Mouse (Mus musculus) myocyte (in vitro differentiated cells): Measurements from ENCODE around the gene Alad. TPM values are rescaled to one million over a fixed set of nuclear protein-coding genes. Genes with fewer than 3 reads are reported as not detected.
"Not testable (repeated sequence)": the region's sequence is repeated elsewhere in the genome, so short reads cannot be mapped to it uniquely, and the experiment has no call there.

ENCODE experiments used
- H3K27me3 ChIP-seq: one replicate; pipeline ENCODE4 v1.6.1; 2011; ENCODE audit not compliant: control insufficient read depth, insufficient read depth, insufficient read length
- H3K36me3 ChIP-seq: one replicate; pipeline ENCODE4 v1.6.1; 2011; ENCODE audit not compliant: control insufficient read depth, insufficient read depth
- H3K4me2 ChIP-seq: one replicate; pipeline ENCODE4 v1.6.1; 2011; ENCODE audit warnings: low read depth, control low read depth
- H3K4me3 ChIP-seq: one replicate; pipeline ENCODE4 v1.5.1; 2011; ENCODE audit warnings: mild to moderate bottlenecking, control low read depth, moderate library complexity
- H3K79me2 ChIP-seq: one replicate; pipeline ENCODE4 v1.6.1; 2011; ENCODE audit not compliant: control insufficient read depth, insufficient read depth
- H3ac ChIP-seq: one replicate; pipeline ENCODE4 v1.6.1; 2011; ENCODE audit not compliant: control insufficient read depth, insufficient read length
- CEBPB ChIP-seq: IDR thresholded peaks from 2 replicates; pipeline ENCODE4 v1.6.1; 2011; ENCODE audit warnings: mild to moderate bottlenecking, moderate library complexity; ENCODE audit not compliant: poor library complexity, insufficient read depth, severe bottlenecking
- E2F4 ChIP-seq: IDR thresholded peaks from one replicate; pipeline ENCODE4 v1.6.1; 2011; ENCODE audit warnings: mild to moderate bottlenecking, control low read depth, moderate library complexity; ENCODE audit not compliant: insufficient read depth
- MAX ChIP-seq: IDR thresholded peaks from one replicate; pipeline ENCODE4 v1.6.1; 2011; ENCODE audit warnings: low read depth, mild to moderate bottlenecking, control low read depth
- MYOD1 ChIP-seq, 3 experiments: IDR thresholded peaks; one replicate each; pipeline ENCODE4 v1.6.1; 2011; ENCODE audit warnings: control low read depth in 2 of 3, low read depth in 2 of 3, mild to moderate bottlenecking in 2 of 3, moderate library complexity in 1 of 3; ENCODE audit not compliant: insufficient read length in 2 of 3, control insufficient read depth in 1 of 3
- MYOG ChIP-seq, 3 experiments: IDR thresholded peaks; one replicate each; pipeline ENCODE4 v1.6.1; 2011; ENCODE audit warnings: control low read depth in 2 of 3, low read depth in 2 of 3, mild to moderate bottlenecking in 2 of 3; ENCODE audit not compliant: insufficient read length in 2 of 3, control insufficient read depth in 1 of 3, insufficient read depth in 1 of 3
- POLR2A ChIP-seq: IDR thresholded peaks from one replicate; pipeline ENCODE4 v1.6.1; 2011; ENCODE audit warnings: low read depth, mild to moderate bottlenecking, control low read depth, moderate library complexity; ENCODE audit not compliant: insufficient read length
- POLR2AphosphoS2 ChIP-seq: IDR thresholded peaks from one replicate; pipeline ENCODE4 v1.6.1; 2011; ENCODE audit warnings: low read depth, control low read depth; ENCODE audit not compliant: insufficient read length
- REST ChIP-seq: IDR thresholded peaks from one replicate; pipeline ENCODE4 v1.6.1; 2011; ENCODE audit warnings: mild to moderate bottlenecking, control low read depth, moderate library complexity; ENCODE audit not compliant: insufficient read depth, insufficient read length
- SRF ChIP-seq: IDR thresholded peaks from one replicate; pipeline ENCODE4 v1.6.1; 2011; ENCODE audit warnings: low read depth; ENCODE audit not compliant: control insufficient read depth, insufficient read length
- TCF12 ChIP-seq: IDR thresholded peaks from one replicate; pipeline ENCODE4 v1.6.1; 2011; ENCODE audit warnings: mild to moderate bottlenecking, control low read depth; ENCODE audit not compliant: poor library complexity, insufficient read depth, severe bottlenecking
- TCF3 ChIP-seq: IDR thresholded peaks from one replicate; pipeline ENCODE4 v1.6.1; 2011; ENCODE audit warnings: low read depth, control low read depth; ENCODE audit not compliant: insufficient read length
- USF1 ChIP-seq: IDR thresholded peaks from one replicate; pipeline ENCODE4 v1.6.1; 2011; ENCODE audit warnings: low read depth, mild to moderate bottlenecking, control low read depth, moderate library complexity
- polyA plus RNA-seq: library from polyadenylated mRNA; unstranded; fragments of >200 nt; fragmentation: generic; extraction: Trizol; gene quantifications from one replicate; pipeline ENCODE4 v1.2.1, GENCODE M21; 2012; ENCODE audit warnings: missing spikeins

The Alad gene
- polyA plus RNA-seq, 1 experiment, result 89.6 TPM

GRCm38 (mm10) chr4:62480709-62481605 lies 38.8 kb downstream of the Alad start:
- Histone ChIP-seq H3K36me3 (no peaks in the 10 kb centered on the region), H3K4me3 (no peak overlapping the region), H3K79me2 (no peaks in the 10 kb centered on the region), H3K4me2 (no peak overlapping the region), H3ac (no peak overlapping the region), H3K27me3 (no peaks in the 10 kb centered on the region)
- no peak for TF ChIP-seq SRF
- TF ChIP-seq MYOD1 (IDR thresholded peaks at IDR 0.05; ENCODE audit: control insufficient read depth in 1 of 3, insufficient read length in 2 of 3, low read depth in 2 of 3), result no peak
- no peak for TF ChIP-seq REST

DNA sequence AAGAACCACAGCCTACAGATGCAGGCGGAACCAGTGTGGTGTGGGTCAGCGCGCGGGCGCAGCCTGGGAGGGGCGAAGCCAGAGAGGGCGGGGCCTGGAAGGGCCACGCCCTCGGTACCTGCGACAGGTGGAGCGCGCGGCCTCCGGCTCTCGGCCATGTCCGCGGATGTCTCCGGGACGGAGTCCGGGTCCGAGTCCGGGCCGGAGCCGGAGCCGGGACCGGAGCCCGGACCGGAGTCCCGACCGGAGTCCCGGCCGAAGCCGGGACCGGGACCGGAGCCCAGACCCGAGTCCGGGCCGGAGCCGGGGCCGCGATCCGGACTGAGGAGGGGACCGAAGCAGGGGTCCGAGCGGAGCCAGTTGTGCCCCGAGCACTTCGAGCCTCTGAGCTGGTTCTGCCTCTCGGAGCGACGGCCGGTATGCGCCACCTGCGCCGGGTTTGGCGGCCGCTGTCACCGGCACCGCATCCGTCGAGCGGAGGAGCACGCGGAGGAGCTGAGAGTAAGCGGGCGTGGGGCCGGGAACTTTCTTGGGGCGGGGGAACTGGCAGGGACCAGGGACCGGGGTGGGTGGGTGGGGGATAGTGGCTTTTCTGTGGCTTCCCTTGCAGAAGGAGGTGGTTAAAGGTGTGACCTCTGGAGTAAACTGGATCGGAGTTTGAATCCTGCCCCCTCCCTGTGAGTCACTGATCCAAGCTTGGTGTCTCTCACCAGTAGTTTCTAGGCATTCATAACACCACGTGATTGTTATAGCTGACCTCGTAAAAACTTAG lies 39.6 kb downstream of the Alad start, which contains the start of gene Bspry:
TSS of gene Bspry (plus strand) at position 117 of the 772 bp plus-strand sequence.
- H3K4me3 ChIP-seq, result no peak within 1 kb of the TSS
- no peak within 1 kb of the TSS for H3K4me2 ChIP-seq
- no peaks in the 10 kb centered on the region for H3K79me2 ChIP-seq
- H3ac ChIP-seq, result no peak within 1 kb of the TSS
- TF ChIP-seq USF1 (no peak), MYOG (IDR thresholded peaks at IDR 0.05; ENCODE audit: control insufficient read depth in 1 of 3, insufficient read depth in 1 of 3, insufficient read length in 2 of 3, low read depth in 2 of 3) (no peak), POLR2A (no peak), SRF (no peak), E2F4 (no peak), REST (no peak), POLR2AphosphoS2 (no peak), TCF3 (no peak), MYOD1 (IDR thresholded peaks at IDR 0.05; ENCODE audit: control insufficient read depth in 1 of 3, insufficient read length in 2 of 3, low read depth in 2 of 3) (no peak), CEBPB (no peak)
- no peaks in the 10 kb centered on the region for H3K36me3 ChIP-seq
- H3K27me3 ChIP-seq, result no peaks in the 10 kb centered on the region

DNA sequence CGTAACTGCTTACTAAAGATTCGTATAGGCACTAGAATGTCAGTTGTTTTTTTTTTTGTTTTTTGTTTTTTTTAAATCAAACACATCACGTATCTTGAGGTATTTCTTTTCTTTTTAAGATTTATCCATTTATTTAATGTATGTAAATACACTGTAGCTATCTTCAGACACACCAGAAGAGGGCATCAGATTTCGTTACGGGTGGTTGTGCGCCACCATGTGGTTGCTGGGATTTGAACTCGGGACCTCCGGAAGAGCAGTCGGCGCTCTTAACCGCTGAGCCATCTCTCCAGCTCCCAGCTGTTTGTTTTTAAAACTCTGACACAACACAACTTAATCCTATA lies 40.2 kb downstream of the Alad start:
- H3ac ChIP-seq, H3K4me3 ChIP-seq, H3K79me2 ChIP-seq, H3K27me3 ChIP-seq, H3K36me3 ChIP-seq, H3K4me2 ChIP-seq: not testable (repeated sequence)

DNA sequence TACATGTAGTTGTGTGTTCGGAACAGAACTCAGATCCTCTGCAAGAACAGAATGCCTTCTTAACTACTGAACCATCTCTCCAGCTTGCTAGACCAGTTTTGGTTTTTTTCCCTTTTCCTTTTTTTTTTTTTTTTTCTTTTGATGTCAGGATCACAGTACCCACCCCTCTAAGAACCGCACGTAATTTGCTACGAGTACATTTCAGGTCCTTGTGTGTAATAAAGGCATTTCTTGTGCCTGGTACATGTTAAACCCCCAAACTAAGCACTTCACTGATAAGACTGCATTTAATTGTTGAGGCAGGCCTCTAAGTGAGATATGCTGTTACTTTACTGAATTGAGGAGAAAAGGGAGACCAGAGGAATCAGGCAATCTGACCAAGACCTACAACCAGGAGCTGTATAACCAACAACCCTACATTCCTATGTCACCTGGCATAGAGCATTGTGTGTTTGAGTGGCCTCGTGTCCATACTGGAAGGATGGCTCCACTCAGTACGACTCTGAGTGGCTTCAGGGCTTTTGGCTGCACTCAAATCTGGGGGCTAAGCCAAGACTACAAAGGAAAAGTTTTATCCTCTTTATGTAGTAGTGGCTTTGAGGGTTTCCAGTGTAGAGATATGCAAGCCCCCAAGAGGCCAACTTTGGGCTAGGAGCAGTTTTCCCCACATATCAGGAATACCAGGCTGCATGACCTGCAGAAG lies 42.0 kb downstream of the Alad start:
- Histone ChIP-seq H3K36me3 (no peaks in the 10 kb centered on the region), H3ac (no peak overlapping the region), H3K4me3 (no peak overlapping the region), H3K79me2 (no peaks in the 10 kb centered on the region), H3K27me3 (no peaks in the 10 kb centered on the region), H3K4me2 (no peak overlapping the region)
- TF ChIP-seq USF1 (no peak), MYOD1 (IDR thresholded peaks at IDR 0.05; ENCODE audit: control insufficient read depth in 1 of 3, insufficient read length in 2 of 3, low read depth in 2 of 3) (no peak), POLR2AphosphoS2 (no peak), E2F4 (no peak), MYOG (IDR thresholded peaks at IDR 0.05; ENCODE audit: control insufficient read depth in 1 of 3, insufficient read depth in 1 of 3, insufficient read length in 2 of 3, low read depth in 2 of 3) (no peak), TCF12 (no peak), MAX (no peak), REST (no peak), CEBPB (no peak), POLR2A (no peak), SRF (no peak), TCF3 (no peak)

DNA sequence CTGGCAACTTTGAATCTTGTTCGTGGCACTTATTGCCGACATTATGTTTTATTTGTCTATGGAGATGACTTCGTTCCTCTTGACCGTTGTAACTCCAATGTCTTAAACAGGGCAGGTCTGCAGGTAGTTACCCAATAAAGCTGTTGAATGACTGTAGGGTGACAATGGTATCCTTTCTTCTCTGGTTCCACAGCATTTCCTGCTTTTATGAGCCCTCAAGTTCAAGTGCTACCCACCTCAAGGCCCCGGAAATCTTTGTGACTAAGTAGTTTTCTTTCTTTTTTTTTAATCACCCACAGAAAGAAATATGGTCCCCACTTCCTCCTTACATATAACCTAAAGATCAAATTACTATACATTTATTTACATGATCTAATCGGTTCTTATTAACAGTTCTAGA lies 43.9 kb downstream of the Alad start:
- Histone ChIP-seq H3K79me2 (no peaks in the 10 kb centered on the region), H3K36me3 (no peaks in the 10 kb centered on the region), H3K4me2 (peak overlapping the region; percentile 25), H3ac (no peak overlapping the region), H3K27me3 (no peaks in the 10 kb centered on the region), H3K4me3 (no peak overlapping the region)
- TF ChIP-seq MAX (no peak), TCF3 (no peak), CEBPB (no peak)
